Mouse (Mus musculus) kidney, adult 2 months (tissue): ENCODE measurements at regions not wholly inside any gene's neighbourhood (a gene's known extent, or its start where the extent isn't known, plus 50 kb on each side); places are given as distances from the start of the nearest gene placed in this dataset.

Experiments used
- DNase-seq: peaks from one replicate; pipeline ENCODE4 v3.0.0; 2021
- H3K27ac ChIP-seq: fragments of 200-500 bp; 2 replicates; pipeline ENCODE4 v1.5.1; 2012; ENCODE audit warnings: low read depth, low read length, control low read depth, inconsistent platforms; ENCODE audit not compliant: insufficient read depth
- H3K27me3 ChIP-seq: fragments of 200-500 bp; replicated peaks from 2 replicates; pipeline ENCODE4 v1.6.1; 2012; ENCODE audit warnings: mild to moderate bottlenecking, moderate library complexity, low read length, inconsistent platforms; ENCODE audit not compliant: control insufficient read depth, insufficient read depth
- H3K36me3 ChIP-seq: fragments of 200-500 bp; 2 replicates; pipeline ENCODE4 v1.6.1; 2012; ENCODE audit warnings: mild to moderate bottlenecking, moderate library complexity, low read length, inconsistent platforms; ENCODE audit not compliant: control insufficient read depth, insufficient read depth
- H3K4me1 ChIP-seq: fragments of 200-500 bp; 2 replicates; pipeline ENCODE4 v1.6.1; 2011; ENCODE audit warnings: low read length; ENCODE audit not compliant: control insufficient read depth, insufficient read depth
- H3K4me3 ChIP-seq: fragments of 200-500 bp; 2 replicates; pipeline ENCODE4 v1.5.1; 2011; ENCODE audit warnings: mild to moderate bottlenecking, low read depth, low read length, control low read depth; ENCODE audit not compliant: insufficient read depth
- CTCF ChIP-seq: fragments of 200-500 bp; conservative IDR thresholded peaks from 2 replicates; pipeline ENCODE4 v1.5.1; 2011; ENCODE audit warnings: low read depth, mild to moderate bottlenecking, control low read depth, low read length, moderate library complexity, mixed read lengths; ENCODE audit not compliant: insufficient read depth, insufficient read length
- POLR2A ChIP-seq: fragments of 200-500 bp; IDR thresholded peaks from one replicate; pipeline ENCODE4 v1.6.1; 2011; ENCODE audit warnings: low read depth, low read length, control low read depth
- WGBS: fragments of 180-500 bp; shearing (Covaris S2); methylation state at CpG from one replicate; pipeline ENCODE4 v1.1.7; 2018; 5-methylcytosine and 5-hydroxymethylcytosine counted together

DNA sequence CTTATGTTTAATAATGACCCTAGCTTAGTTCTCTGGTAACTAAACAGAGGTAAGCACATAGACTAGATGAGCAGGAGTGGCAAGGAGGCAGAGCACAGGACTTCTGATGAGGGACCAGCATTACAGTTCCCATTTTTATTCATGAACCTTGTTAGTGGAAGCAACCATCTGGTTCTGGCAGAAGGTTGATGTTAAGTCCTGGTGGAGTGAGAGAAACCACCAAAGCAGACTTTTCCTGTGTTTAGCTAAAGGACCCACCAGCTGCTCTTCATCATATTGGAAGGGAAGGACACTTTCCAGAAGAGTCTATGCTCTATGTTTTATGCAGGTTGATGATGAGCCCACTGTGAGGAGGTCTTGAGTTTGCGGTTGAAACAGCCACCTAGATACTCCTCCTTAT lies 194.9 kb upstream of the Xylt1 start:
- WGBS: 98% methylated on average over 1 of the region's 1 CpGs
- Histone ChIP-seq H3K36me3 (no peaks in the 10 kb centered on the region), H3K4me3 (no peak overlapping the region), H3K27ac (no peak overlapping the region), H3K27me3 (no peaks in the 10 kb centered on the region), H3K4me1 (no peaks in the 10 kb centered on the region)
- no peak for DNase-seq
- TF ChIP-seq CTCF (no peak), POLR2A (no peak)

DNA sequence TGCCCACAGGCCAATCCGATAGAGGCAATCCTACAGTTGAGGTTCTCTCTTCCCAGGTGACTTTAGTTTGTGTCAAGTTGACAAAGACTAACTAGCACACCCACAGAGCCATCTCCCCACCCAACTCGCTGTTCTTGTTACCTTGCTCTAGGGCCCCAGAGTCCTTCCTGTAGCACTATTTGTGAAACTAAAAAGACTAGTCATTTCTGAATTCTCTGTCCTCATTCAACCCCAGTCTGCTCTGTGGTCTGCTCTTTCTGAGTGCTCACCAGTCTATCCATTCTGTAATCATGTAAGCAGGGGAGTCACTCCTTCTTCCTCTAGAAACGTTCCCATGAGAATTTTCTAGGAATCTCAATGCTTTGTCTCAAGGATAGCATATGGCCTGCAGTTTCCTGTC lies 184.2 kb upstream of the Xylt1 start:
- H3K36me3 ChIP-seq: no peaks in the 10 kb centered on the region
- no peaks in the 10 kb centered on the region for H3K27me3 ChIP-seq
- 55% methylated on average over 3 of the region's 3 CpGs for WGBS
- H3K27ac ChIP-seq: no peak overlapping the region
- DNase-seq: no peak
- TF ChIP-seq CTCF (no peak), POLR2A (no peak)
- no peak overlapping the region for H3K4me3 ChIP-seq
- no peaks in the 10 kb centered on the region for H3K4me1 ChIP-seq

DNA sequence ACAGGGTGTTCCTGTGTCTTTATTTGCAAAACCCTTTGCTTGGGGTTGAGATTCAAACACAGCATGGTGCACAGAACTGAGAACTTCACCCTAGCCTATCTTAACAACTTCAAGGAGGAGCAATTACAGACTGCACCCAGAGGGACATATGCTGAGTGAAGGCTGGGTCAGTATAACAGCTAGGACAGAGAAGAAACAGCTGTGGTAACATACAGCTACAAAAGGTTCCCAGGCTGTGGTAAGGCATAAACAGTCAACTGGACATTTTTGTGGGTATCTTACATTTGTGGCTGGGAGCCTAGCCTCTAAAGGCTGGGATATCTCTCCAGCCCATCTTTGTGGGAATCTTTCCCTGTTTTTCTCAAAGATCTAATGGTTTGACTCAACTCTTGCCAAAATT lies 154.5 kb upstream of the Xylt1 start:
- no peak for DNase-seq
- Histone ChIP-seq H3K4me3 (no peak overlapping the region), H3K27ac (no peak overlapping the region), H3K4me1 (no peaks in the 10 kb centered on the region; the same call in 1 of the 2 replicates), H3K27me3 (no peaks in the 10 kb centered on the region), H3K36me3 (no peaks in the 10 kb centered on the region)
- TF ChIP-seq CTCF: no peak
- no peak for TF ChIP-seq POLR2A

DNA sequence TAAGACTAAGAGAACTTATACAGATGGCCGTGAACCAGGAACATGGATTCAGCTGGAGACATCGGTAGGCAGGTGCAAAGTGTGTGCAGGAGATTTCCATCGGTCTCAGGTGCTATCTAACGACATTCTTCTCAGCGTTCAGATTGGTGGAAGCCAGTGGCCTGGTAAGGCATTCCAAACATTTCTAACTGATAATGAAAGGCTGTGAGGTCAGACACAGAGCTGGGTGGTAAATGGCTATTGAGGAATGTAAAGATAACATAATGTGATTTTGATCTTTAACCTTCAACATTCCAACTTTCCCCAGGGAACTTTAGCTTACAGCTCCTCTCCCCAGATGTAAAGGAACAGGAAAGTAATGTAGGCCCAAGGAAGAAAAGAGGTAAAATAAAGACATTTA lies 151.2 kb upstream of the Xylt1 start:
- Histone ChIP-seq H3K27me3 (no peaks in the 10 kb centered on the region), H3K27ac (no peak overlapping the region), H3K36me3 (no peaks in the 10 kb centered on the region), H3K4me3 (no peak overlapping the region), H3K4me1 (no peaks in the 10 kb centered on the region; the same call in 1 of the 2 replicates)
- TF ChIP-seq CTCF: no peak
- TF ChIP-seq POLR2A: no peak
- peak; percentile 1 for DNase-seq
- WGBS: 68% methylated on average over 5 of the region's 5 CpGs

DNA sequence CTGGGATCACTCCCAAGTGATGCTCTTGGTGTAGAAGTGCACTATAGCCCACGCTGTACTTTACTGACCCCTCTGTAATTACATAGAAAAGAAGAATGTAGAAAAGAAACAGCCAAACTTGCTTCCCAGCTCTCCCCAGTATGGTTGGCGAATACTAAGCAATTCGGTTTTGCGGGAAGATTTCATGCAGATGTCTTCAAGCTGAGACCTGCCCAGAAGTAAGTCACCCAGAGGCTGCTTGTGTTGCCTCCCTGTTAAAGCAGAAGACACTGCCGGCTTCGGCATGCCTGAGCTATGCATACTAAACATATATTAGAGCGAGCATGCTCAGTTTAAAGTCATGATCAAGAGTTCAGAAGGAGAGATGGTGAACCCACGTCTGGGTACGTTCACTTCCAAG lies 124.0 kb upstream of the Xylt1 start:
- Histone ChIP-seq H3K27ac (no peak overlapping the region), H3K4me1 (no peaks in the 10 kb centered on the region), H3K27me3 (no peaks in the 10 kb centered on the region), H3K36me3 (no peaks in the 10 kb centered on the region), H3K4me3 (no peak overlapping the region)
- TF ChIP-seq CTCF (no peak), POLR2A (no peak)
- WGBS: 88% methylated on average over 9 of the region's 9 CpGs
- no peak for DNase-seq

DNA sequence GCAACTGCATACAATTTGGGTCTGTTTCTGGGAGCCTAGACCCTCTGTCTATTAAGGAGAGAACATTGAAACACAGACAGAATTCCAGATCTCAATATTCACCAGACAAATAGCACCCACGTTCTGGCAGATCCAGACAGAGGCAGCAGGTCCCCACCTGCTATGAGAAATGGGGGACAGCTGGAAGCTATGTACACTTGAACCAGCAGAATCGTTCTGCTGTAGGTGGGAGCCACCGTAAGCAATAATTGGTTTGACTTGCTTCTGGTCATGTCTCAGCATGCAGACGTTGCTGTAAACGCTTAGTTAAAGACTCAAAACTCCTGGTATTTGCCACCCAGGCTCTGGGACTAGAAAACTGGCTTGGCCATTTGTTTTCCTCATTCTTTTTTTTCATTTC lies 122.2 kb upstream of the Xylt1 start:
- WGBS: 73% methylated on average over 5 of the region's 5 CpGs
- H3K4me3 ChIP-seq: no peak overlapping the region
- TF ChIP-seq CTCF (no peak), POLR2A (no peak)
- no peaks in the 10 kb centered on the region for H3K27me3 ChIP-seq
- no peak for DNase-seq
- H3K27ac ChIP-seq: no peak overlapping the region
- no peaks in the 10 kb centered on the region for H3K4me1 ChIP-seq
- no peaks in the 10 kb centered on the region for H3K36me3 ChIP-seq

DNA sequence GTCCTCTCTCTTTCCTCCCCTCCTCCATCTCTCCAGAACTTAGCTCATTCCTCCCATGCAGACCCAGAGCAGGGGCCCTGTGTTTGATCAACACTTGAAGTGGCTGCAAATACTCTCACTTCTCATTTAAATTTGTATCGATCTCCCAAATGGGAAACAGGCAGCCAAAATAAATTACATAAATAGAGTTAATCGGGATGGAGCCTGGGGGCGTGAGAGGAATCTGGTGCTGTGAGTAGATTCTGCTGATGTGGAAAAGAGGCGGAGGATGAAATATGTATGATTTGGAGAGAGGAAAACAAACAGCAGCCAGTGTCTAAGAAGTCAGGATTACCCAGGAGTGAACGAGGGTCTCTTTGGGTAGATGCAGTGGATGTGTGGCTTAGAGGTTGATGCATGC lies 121.6 kb upstream of the Xylt1 start:
- 64% methylated on average over 5 of the region's 5 CpGs for WGBS
- no peak overlapping the region for H3K4me3 ChIP-seq

DNA sequence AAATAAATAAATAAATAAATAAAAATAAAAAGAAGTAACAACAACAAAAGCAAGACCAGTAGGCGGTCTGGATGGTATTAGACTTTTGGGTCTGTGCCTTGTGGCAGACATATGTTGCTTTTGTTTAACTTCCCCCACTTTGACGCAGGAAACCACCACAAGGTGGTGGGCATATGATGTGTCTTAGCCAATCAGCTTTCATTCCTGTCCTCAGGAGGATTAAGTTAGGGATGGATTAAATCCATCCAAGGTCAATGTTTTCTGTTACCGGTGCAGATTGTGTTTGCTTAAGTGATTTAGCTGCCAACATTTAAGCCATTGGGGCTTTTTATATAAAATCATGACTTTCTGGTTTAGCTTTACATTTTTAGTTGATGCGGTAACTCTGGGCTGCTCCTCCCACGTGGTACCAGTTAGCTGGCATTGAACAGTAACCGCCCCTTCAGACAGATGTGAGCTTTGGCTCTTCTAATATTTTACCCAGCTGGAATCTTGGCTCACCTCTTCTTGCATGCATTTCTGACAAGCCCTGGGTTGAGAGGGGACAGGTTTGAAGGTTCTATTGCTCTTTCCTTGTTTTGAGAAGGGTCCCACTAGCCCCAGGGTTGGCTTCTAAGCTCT lies 121.0 kb upstream of the Xylt1 start:
- no peak overlapping the region for H3K27ac ChIP-seq
- DNase-seq: peak; percentile 10
- TF ChIP-seq CTCF: no peak
- 74% methylated on average over 6 of the region's 6 CpGs for WGBS
- H3K36me3 ChIP-seq: no peaks in the 10 kb centered on the region
- no peaks in the 10 kb centered on the region for H3K27me3 ChIP-seq
- no peaks in the 10 kb centered on the region for H3K4me1 ChIP-seq
- H3K4me3 ChIP-seq: no peak overlapping the region

More for the DNA sequence above, 121.6 kb upstream of the Xylt1 start:
- no peak overlapping the region for H3K27ac ChIP-seq
- DNase-seq: no peak
- H3K4me1 ChIP-seq: no peaks in the 10 kb centered on the region
- TF ChIP-seq CTCF: no peak
- no peak for TF ChIP-seq POLR2A
- H3K36me3 ChIP-seq: no peaks in the 10 kb centered on the region
- no peaks in the 10 kb centered on the region for H3K27me3 ChIP-seq
